Mouse (Mus musculus) thymus, adult 2 months (tissue): ENCODE results near the gene Rgma. TPM values are rescaled to one million over a fixed set of nuclear protein-coding genes. Genes with fewer than 3 reads are reported as not detected.
A peak's percentile ranks its signal among the peaks of the same experiment; 100 is the strongest.

Experiments used
- DNase-seq: peaks from one replicate; pipeline ENCODE4 v3.0.0; 2021
- H3K27ac ChIP-seq: fragments of 200-500 bp; 2 replicates; pipeline ENCODE4 v1.5.1; 2012; ENCODE audit warnings: low read length, control low read depth; ENCODE audit not compliant: control insufficient read depth, insufficient read depth
- H3K27me3 ChIP-seq: fragments of 200-500 bp; 2 replicates; pipeline ENCODE4 v1.6.1; 2012; ENCODE audit warnings: mild to moderate bottlenecking, low read length, moderate library complexity, mixed read lengths; ENCODE audit not compliant: control insufficient read depth, insufficient read depth
- H3K36me3 ChIP-seq: fragments of 200-500 bp; 2 replicates; pipeline ENCODE4 v1.6.1; 2012; ENCODE audit warnings: mild to moderate bottlenecking, low read length, moderate library complexity; ENCODE audit not compliant: control insufficient read depth, insufficient read depth
- H3K4me1 ChIP-seq: fragments of 200-500 bp; replicated peaks from 2 replicates; pipeline ENCODE4 v1.6.1; 2012; ENCODE audit warnings: low read length; ENCODE audit not compliant: control insufficient read depth, insufficient read depth
- H3K4me3 ChIP-seq: fragments of 200-500 bp; 2 replicates; pipeline ENCODE4 v1.5.1; 2012; ENCODE audit warnings: mild to moderate bottlenecking, low read length, control low read depth, moderate library complexity; ENCODE audit not compliant: control insufficient read depth, insufficient read depth
- CTCF ChIP-seq: fragments of 200-500 bp; IDR thresholded peaks from 2 replicates; pipeline ENCODE4 v1.5.1; 2012; ENCODE audit warnings: mild to moderate bottlenecking, control low read depth, low read length, moderate library complexity, borderline replicate concordance; ENCODE audit not compliant: control insufficient read depth, poor library complexity, insufficient read depth; ENCODE audit errors: extremely low read depth
- POLR2A ChIP-seq: fragments of 200-500 bp; IDR thresholded peaks from 2 replicates; pipeline ENCODE4 v1.6.1; 2012; ENCODE audit warnings: mild to moderate bottlenecking, low read length, control low read depth, moderate library complexity; ENCODE audit not compliant: control insufficient read depth, poor library complexity, insufficient read depth; ENCODE audit errors: extremely low read depth
- WGBS: fragments of 180-500 bp; shearing (Covaris S2); methylation state at CpG from one replicate; pipeline ENCODE4 v1.1.7; 2018; 5-methylcytosine and 5-hydroxymethylcytosine counted together
- polyA plus RNA-seq: library from polyadenylated mRNA; depleted of rRNA; stranded (reverse); fragments of >200 nt; gene quantifications from 2 replicates; pipeline ENCODE4 v1.2.3, GENCODE M21; 2012

The Rgma gene
- polyA plus RNA-seq, 1 experiment: 13.3 TPM

GRCm38 (mm10) chr7:73391518-73392321 is 16.4 kb downstream of the Rgma start:
- Histone ChIP-seq H3K4me1 (no peaks in the 10 kb centered on the region), H3K4me3 (peak overlapping the region; percentile 7; the same call in 1 of the 2 replicates), H3K27me3 (peaks cover 10% of the 10 kb centered on the region), H3K27ac (no peak overlapping the region), H3K36me3 (no peaks in the 10 kb centered on the region)
- no peak for DNase-seq
- TF ChIP-seq CTCF (no peak), POLR2A (no peak)
- 5% methylated on average over 39 of the region's 39 CpGs for WGBS

DNA sequence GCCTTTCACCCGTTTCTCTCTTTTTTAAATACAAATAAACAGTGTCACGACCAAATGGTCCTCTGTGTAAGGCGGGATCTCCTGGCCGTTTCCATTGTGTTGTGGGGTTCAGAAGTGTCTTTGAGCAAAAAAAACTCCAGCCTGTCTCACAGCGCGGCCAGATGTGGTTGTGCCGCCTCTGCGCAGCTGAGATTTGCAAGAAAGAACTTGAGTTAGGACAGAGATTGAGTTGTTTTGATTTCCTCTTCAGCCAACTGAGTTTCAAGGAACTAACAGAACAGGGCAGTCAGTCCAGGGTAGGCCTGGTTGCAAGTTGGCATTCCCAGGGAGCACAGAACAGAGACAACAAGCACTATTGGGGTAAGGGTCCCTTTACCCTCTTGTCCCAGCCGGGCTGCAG is 17.1 kb downstream of the Rgma start:
- H3K4me3 ChIP-seq: no peak overlapping the region
- 7% methylated on average over 9 of the region's 9 CpGs for WGBS
- no peaks in the 10 kb centered on the region for H3K36me3 ChIP-seq
- H3K27ac ChIP-seq: peak overlapping the region; percentile 9; the same call in 1 of the 2 replicates
- no peaks in the 10 kb centered on the region for H3K4me1 ChIP-seq
- no peak for TF ChIP-seq POLR2A
- TF ChIP-seq CTCF: no peak
- H3K27me3 ChIP-seq: peaks cover 10% of the 10 kb centered on the region
- DNase-seq: no peak

GRCm38 (mm10) chr7:73393307-73394012 is 18.2 kb downstream of the Rgma start:
- Histone ChIP-seq H3K4me3 (no peak overlapping the region), H3K4me1 (0 out of 2 replicates have a peak, but pooled peaks cover 3% of the 10 kb centered on the region), H3K36me3 (no peaks in the 10 kb centered on the region), H3K27me3 (peaks cover 15% of the 10 kb centered on the region), H3K27ac (no peak overlapping the region)
- 84% methylated on average over 9 of the region's 9 CpGs for WGBS
- DNase-seq: no peak
- no peak for TF ChIP-seq POLR2A
- TF ChIP-seq CTCF: no peak

DNA sequence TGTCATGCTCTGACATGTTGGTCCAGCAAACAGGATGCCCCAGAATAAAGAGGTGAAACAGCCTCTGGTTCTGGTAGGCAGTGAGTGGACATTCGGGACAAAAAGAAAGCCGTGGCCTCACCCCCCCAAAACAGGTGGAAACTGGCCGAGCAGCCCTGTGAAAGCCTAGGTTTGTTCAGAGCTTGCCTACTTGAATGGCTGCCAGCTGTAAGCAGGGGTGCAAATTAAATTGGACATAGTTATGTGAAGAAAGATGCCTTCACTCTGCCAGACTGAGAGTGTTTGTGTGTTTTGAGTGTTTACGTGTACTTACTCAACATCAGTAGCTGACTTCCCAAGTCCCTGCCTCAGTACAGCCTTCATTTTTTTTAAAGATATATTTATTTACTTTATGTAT is 18.7 kb downstream of the Rgma start:
- Histone ChIP-seq H3K4me3 (no peak overlapping the region), H3K4me1 (0 out of 2 replicates have a peak, but pooled peaks cover 3% of the 10 kb centered on the region), H3K27ac (no peak overlapping the region), H3K27me3 (peaks cover 18% of the 10 kb centered on the region), H3K36me3 (no peaks in the 10 kb centered on the region)
- DNase-seq: no peak
- TF ChIP-seq CTCF (no peak), POLR2A (no peak)
- 77% methylated on average over 4 of the region's 4 CpGs for WGBS

DNA sequence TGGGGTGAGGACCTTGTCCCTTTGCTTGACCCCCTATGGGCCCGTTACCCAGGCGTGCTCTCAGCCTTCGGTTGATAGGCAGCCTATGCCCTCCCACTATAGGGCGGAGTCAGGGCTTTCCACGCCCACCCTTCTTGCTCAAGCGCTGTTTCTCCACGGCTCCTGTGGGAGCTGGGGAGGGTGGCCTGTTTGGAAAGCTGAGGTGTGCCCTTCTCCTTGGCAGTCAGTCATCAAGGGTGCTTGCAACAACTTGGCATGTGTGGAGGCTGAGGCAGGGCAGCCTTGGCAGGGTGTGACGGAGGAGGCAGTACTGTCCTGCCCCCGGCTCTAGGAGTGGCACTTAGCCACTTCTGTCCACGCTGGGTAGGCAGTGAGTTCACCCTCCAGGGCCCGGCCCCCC is 23.0 kb downstream of the Rgma start:
- WGBS: 9% methylated on average over 11 of the region's 11 CpGs
- Histone ChIP-seq H3K27ac (no peak overlapping the region), H3K4me3 (no peak overlapping the region), H3K36me3 (no peaks in the 10 kb centered on the region), H3K27me3 (peaks cover 20% of the 10 kb centered on the region), H3K4me1 (peaks cover 6% of the 10 kb centered on the region; the same call in 1 of the 2 replicates)
- no peak for DNase-seq
- TF ChIP-seq POLR2A: no peak
- no peak for TF ChIP-seq CTCF

DNA sequence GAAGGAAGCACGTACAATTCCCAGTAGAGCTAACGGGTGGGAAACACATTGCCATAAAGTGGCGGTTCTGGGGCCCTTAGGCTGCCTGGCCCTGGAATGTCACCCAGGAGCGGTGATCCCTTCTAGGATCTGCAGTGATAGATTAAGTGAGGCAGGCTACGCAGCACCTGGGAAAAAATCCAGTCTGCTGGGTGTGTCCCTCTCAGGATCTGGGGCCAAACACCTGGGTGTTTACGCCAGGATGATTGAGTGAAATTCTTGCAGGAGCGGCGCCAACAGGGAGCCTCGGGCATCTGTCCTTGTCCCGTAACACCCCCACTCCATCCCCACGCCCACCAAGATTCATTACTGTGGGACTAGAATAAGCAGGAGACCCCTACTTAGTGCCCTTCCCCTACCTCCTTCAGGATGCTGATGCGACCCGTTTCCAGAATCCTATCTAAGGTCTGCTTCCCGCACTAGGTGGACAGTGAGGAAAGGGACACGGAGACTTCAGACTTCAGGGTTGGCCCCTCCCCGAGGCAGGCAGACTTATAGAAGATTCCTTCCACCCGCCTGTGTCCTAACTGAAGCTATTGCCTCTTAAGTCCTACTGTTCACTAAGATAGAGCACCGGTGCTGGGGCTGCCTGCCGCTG is 23.6 kb downstream of the Rgma start:
- 17% methylated on average over 19 of the region's 19 CpGs for WGBS
- TF ChIP-seq POLR2A (no peak), CTCF (no peak)
- no peak overlapping the region for H3K4me3 ChIP-seq
- no peak for DNase-seq
- no peak overlapping the region for H3K27ac ChIP-seq
- H3K4me1 ChIP-seq: peaks cover 6% of the 10 kb centered on the region; the same call in 1 of the 2 replicates
- peaks cover 20% of the 10 kb centered on the region for H3K27me3 ChIP-seq
- H3K36me3 ChIP-seq: no peaks in the 10 kb centered on the region
